Mouse (Mus musculus) ES-E14 (cell line): ENCODE measurements at regions not wholly inside any gene's neighbourhood (a gene's known extent, or its start where the extent isn't known, plus 50 kb on each side); places are given as distances from the start of the nearest gene placed in this dataset.
A peak's percentile ranks its signal among the peaks of the same experiment; 100 is the strongest.

Source experiments
- DNase-seq: peaks from one replicate; pipeline ENCODE4 v3.0.0-alpha.2; 2013; ENCODE audit warnings: low read depth, low spot score
- H3K27ac ChIP-seq: 2 replicates; pipeline ENCODE4 v1.5.1; 2012; ENCODE audit warnings: low read depth, mild to moderate bottlenecking, low read length, moderate library complexity, mixed read lengths; ENCODE audit not compliant: poor library complexity, insufficient read depth, severe bottlenecking
- H3K36me3 ChIP-seq: 2 replicates; pipeline ENCODE4 v1.6.1; 2012; ENCODE audit warnings: mild to moderate bottlenecking, low read length, moderate library complexity, mixed read lengths; ENCODE audit not compliant: control insufficient read depth, poor library complexity, insufficient read depth, severe bottlenecking
- H3K4me1 ChIP-seq, 2 experiments: fragments of 150-350 bp in 1 of 2; sonication (generic) in 1 of 2; 2 replicates each; pipeline ENCODE4 v1.6.1; 2012; ENCODE audit warnings: low read length in 2 of 2, mild to moderate bottlenecking in 1 of 2, mixed read lengths in 1 of 2; ENCODE audit not compliant: control insufficient read depth in 2 of 2, insufficient read depth in 2 of 2, poor library complexity in 1 of 2
- H3K4me3 ChIP-seq, 2 experiments: fragments of 150-350 bp in 1 of 2; sonication (generic) in 1 of 2; 2 replicates each; pipeline ENCODE4 v1.5.1; 2012; ENCODE audit warnings: low read length in 2 of 2, low read depth in 1 of 2, mild to moderate bottlenecking in 1 of 2, mixed read lengths in 1 of 2; ENCODE audit not compliant: insufficient read depth in 1 of 2, poor library complexity in 1 of 2, severe bottlenecking in 1 of 2
- H3K9ac ChIP-seq: 2 replicates; pipeline ENCODE4 v1.6.1; 2012; ENCODE audit warnings: low read depth, mild to moderate bottlenecking, low read length, mixed read lengths; ENCODE audit not compliant: poor library complexity, insufficient read depth, severe bottlenecking
- H3K9me3 ChIP-seq: fragments of 150-350 bp; sonication (generic); 2 replicates; pipeline ENCODE4 v1.6.1; 2012; ENCODE audit warnings: low read depth, mild to moderate bottlenecking, low read length; ENCODE audit not compliant: control insufficient read depth, insufficient read depth
- CHD2 ChIP-seq: IDR thresholded peaks from 2 replicates; pipeline ENCODE4 v1.6.1; 2014; ENCODE audit warnings: mild to moderate bottlenecking, low read depth, low read length, inconsistent platforms
- HCFC1 ChIP-seq: IDR thresholded peaks from 2 replicates; pipeline ENCODE4 v1.6.1; 2012; ENCODE audit warnings: low read length, inconsistent platforms, borderline replicate concordance; ENCODE audit not compliant: insufficient read depth
- MAFK ChIP-seq: IDR thresholded peaks from 2 replicates; pipeline ENCODE4 v1.6.1; 2014; ENCODE audit warnings: mild to moderate bottlenecking, low read depth, low read length, inconsistent platforms; ENCODE audit not compliant: insufficient read depth
- ZC3H11A ChIP-seq: IDR thresholded peaks from 2 replicates; pipeline ENCODE4 v1.6.1; 2012; ENCODE audit warnings: low read depth, mild to moderate bottlenecking, inconsistent platforms, low read length, borderline replicate concordance
- ZNF384 ChIP-seq: IDR thresholded peaks from 2 replicates; pipeline ENCODE4 v1.6.1; 2012; ENCODE audit warnings: low read depth, low read length, inconsistent platforms
- in situ Hi-C, 2 experiments: fragments of 600-800 bp; cut with MboI; formaldehyde crosslinking; loops; one replicate each; pipeline ENCODE4 v1.15.1; 2025; ENCODE audit warnings: low sequenced_read_pairs in 2 of 2, inconsistent platforms in 1 of 2; ENCODE audit not compliant: unreplicated experiment in 2 of 2

DNA sequence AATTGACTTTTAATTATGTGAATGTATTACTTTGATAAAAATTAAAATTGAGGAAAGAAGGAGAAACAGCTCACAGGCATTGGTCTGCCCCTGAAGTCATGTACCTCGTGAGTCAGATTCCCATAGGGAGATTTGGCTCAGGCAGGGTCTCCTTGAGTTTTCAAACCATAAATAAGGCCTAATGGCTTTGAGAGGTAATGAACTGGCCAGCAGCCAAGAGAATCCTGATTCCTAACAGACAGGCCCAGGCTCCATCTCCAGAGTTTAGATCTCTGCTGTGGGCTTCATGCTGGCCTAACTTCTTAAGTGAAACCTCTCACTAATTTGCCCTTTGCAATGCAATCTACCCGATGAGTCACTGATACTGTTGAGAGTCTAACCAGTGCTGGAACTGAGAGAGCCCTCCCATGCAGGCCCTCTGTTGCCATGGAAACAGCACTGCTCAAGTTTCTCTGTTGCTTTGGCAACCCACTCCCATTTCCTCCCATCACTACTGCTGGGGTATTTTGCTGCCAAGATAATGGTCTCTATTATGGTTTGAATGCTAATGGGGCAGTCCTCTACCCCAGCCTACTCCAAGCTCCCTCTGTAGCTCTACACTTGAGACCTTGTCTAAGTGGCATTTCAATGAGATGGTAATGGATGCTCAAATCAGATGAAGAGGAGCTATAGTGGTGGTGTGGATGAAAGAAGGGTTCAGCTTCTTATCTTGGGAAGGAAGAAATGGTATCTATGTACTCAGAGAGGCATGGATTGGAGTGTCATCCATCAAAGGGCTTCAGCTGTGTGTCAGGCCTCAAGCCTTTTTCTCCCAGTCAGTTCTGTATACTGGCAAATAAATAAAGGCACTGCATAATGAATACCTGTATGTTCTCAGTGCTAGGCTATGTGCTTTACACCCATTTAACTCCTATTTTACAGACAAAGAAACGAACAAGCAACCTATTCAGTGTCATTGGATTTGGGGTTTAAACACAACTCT lies 190.5 kb downstream of the Abcc12 start:
- no peak overlapping the region for H3K4me3 ChIP-seq
- no peaks in the 10 kb centered on the region for H3K9me3 ChIP-seq
- TF ChIP-seq HCFC1, result no peak
- DNase-seq, result peak; percentile 54
- no peak overlapping the region for H3K9ac ChIP-seq
- in situ Hi-C loops, result no loop called here
- H3K4me1 ChIP-seq, result peaks cover 0 to 10% of the 10 kb centered on the region in 2 experiments; a peak in 1 of 4 replicates
- no peaks in the 10 kb centered on the region for H3K36me3 ChIP-seq
- H3K27ac ChIP-seq, result no peak overlapping the region

- Histone ChIP-seq H3K9me3 (no peaks in the 10 kb centered on the region), H3K9ac (no peak overlapping the region), H3K27ac (no peak overlapping the region), H3K4me1 (no peaks in the 10 kb centered on the region), H3K36me3 (no peaks in the 10 kb centered on the region), H3K4me3 (no peak overlapping the region)
- in situ Hi-C loops, result no loop called here
- no peak for DNase-seq
- TF ChIP-seq HCFC1 (no peak), MAFK (no peak), ZC3H11A (no peak), CHD2 (no peak), ZNF384 (no peak)
These were observed 195.2 kb downstream of the Abcc12 start for GRCm38 (mm10) chr8:86385236-86385635.

GRCm38 (mm10) chr8:86381977-86382376 lies 198.5 kb downstream of the Abcc12 start:
- no peak overlapping the region for H3K9ac ChIP-seq
- TF ChIP-seq CHD2, result no peak
- no peak for TF ChIP-seq HCFC1
- TF ChIP-seq ZC3H11A, result no peak
- DNase-seq, result no peak
- H3K4me3 ChIP-seq, result no peak overlapping the region
- in situ Hi-C loops, result no loop called here
- H3K4me1 ChIP-seq, result no peaks in the 10 kb centered on the region
- no peaks in the 10 kb centered on the region for H3K36me3 ChIP-seq
- no peak overlapping the region for H3K27ac ChIP-seq
- no peaks in the 10 kb centered on the region for H3K9me3 ChIP-seq

DNA sequence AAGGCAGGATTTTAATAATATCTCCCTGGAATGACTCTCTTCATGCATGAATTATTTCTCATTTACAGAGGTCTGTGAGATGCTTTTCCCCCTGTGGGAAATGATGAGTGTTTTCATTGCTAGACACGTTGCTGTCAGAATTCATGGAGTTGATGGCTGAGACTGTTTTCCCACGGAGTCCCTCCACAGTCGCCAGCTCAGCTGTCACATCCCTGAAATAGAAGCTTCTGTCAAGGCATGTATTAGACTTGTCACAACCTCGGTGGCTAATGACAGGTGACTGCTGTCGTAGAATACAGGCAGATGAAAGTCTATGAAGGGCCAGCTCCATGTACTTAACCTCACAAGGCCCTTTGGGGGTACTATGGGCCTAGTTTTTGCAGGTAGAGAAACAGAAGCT lies 212.4 kb downstream of the Abcc12 start:
- TF ChIP-seq HCFC1 (no peak), ZNF384 (no peak), CHD2 (no peak), ZC3H11A (no peak)
- in situ Hi-C loops, result loop anchor here in 1 of 2 experiments (25.0 kb wide), 1 partner anchor 681 kb away; no protein-coding TSS in a partner anchor
- Histone ChIP-seq H3K27ac (no peak overlapping the region), H3K9ac (no peak overlapping the region), H3K36me3 (no peaks in the 10 kb centered on the region), H3K9me3 (no peaks in the 10 kb centered on the region), H3K4me1 (no peaks in the 10 kb centered on the region), H3K4me3 (no peak overlapping the region)
- DNase-seq, result no peak
